Mouse (Mus musculus) G1E (cell line): ENCODE data around the gene Kcnma1.

ENCODE experiments used
- CTCF ChIP-seq: IDR thresholded peaks from 2 replicates; pipeline ENCODE4 v1.5.1; 2012; ENCODE audit warnings: low read depth, low read length, inconsistent platforms, mixed read lengths
- GATA1 ChIP-seq: IDR thresholded peaks from 2 replicates; pipeline ENCODE4 v1.6.1; 2012; ENCODE audit warnings: borderline replicate concordance, low read length, inconsistent platforms, mixed read lengths
- POLR2AphosphoS5 ChIP-seq: IDR thresholded peaks from 2 replicates; pipeline ENCODE4 v1.6.1; 2012; ENCODE audit warnings: low read depth, low read length, inconsistent platforms; ENCODE audit not compliant: insufficient replicate concordance
- TAL1 ChIP-seq: conservative IDR thresholded peaks from 2 replicates; pipeline ENCODE4 v1.6.1; 2012; ENCODE audit warnings: low read depth, low read length, inconsistent platforms, mixed read lengths

GRCm38 (mm10) chr14:23943876-23944275 lies 70.4 kb downstream of the Kcnma1 start:
- no peak for TF ChIP-seq CTCF
- TF ChIP-seq GATA1 = no peak
- TF ChIP-seq TAL1 = no peak
- no peak for TF ChIP-seq POLR2AphosphoS5
